Mouse (Mus musculus): ENCODE measurements at regions not wholly inside any gene's neighbourhood (a gene's known extent, or its start where the extent isn't known, plus 50 kb on each side); places are given as distances from the start of the nearest gene placed in this dataset.
"Not testable (repeated sequence)": the region's sequence is repeated elsewhere in the genome, so short reads cannot be mapped to it uniquely, and the experiment has no call there.

- DNase-seq (ENCODE audit: low read depth, low spot score): no peak
Observed at GRCm38 (mm10) chr11:52460190-52460780, 64.1 kb downstream of the 9530068E07Rik start.

- DNase-seq (ENCODE audit: low read depth, low spot score): not testable (repeated sequence)
Observed at GRCm38 (mm10) chr11:52471128-52471527, 74.9 kb downstream of the 9530068E07Rik start.

- DNase-seq (ENCODE audit: low read depth, low spot score): not testable (repeated sequence)
Observed at GRCm38 (mm10) chr11:52480111-52480510, 83.9 kb downstream of the 9530068E07Rik start.

- DNase-seq (ENCODE audit: low read depth, low spot score): not testable (repeated sequence)
Observed at GRCm38 (mm10) chr11:52480694-52481093, 84.5 kb downstream of the 9530068E07Rik start.

- DNase-seq (ENCODE audit: low read depth, low spot score): not testable (repeated sequence)
Observed at GRCm38 (mm10) chr11:52483534-52483933, 87.3 kb downstream of the 9530068E07Rik start.

- DNase-seq (ENCODE audit: low read depth, low spot score): not testable (repeated sequence)
Observed at GRCm38 (mm10) chr11:52488538-52488937, 92.3 kb downstream of the 9530068E07Rik start.

- DNase-seq (ENCODE audit: low read depth, low spot score): no peak
Observed at GRCm38 (mm10) chr11:52493336-52493735, 97.1 kb downstream of the 9530068E07Rik start.

- DNase-seq (ENCODE audit: low read depth, low spot score): peak; percentile 10
Observed at GRCm38 (mm10) chr11:52496908-52497307, 100.7 kb downstream of the 9530068E07Rik start.

- DNase-seq (ENCODE audit: low read depth, low spot score): no peak
Observed at GRCm38 (mm10) chr11:52502759-52503365, 106.6 kb downstream of the 9530068E07Rik start.

GRCm38 (mm10) chr11:52511831-52512297 is 115.6 kb downstream of the 9530068E07Rik start:
- no peak for DNase-seq (ENCODE audit: low read depth, low spot score)

GRCm38 (mm10) chr11:52517330-52517729 is 121.1 kb downstream of the 9530068E07Rik start:
- DNase-seq (ENCODE audit: low read depth, low spot score): peak; percentile 34

- no peak for DNase-seq (ENCODE audit: low read depth, low spot score)
Observed at GRCm38 (mm10) chr11:52519877-52520276, 123.6 kb downstream of the 9530068E07Rik start.

- peak; percentile 6 for DNase-seq (ENCODE audit: low read depth, low spot score)
Observed at GRCm38 (mm10) chr11:52521879-52522278, 125.7 kb downstream of the 9530068E07Rik start.

- no peak for DNase-seq (ENCODE audit: low read depth, low spot score)
Observed at GRCm38 (mm10) chr11:52522384-52522783, 126.2 kb downstream of the 9530068E07Rik start.

- no peak for DNase-seq (ENCODE audit: low read depth, low spot score)
Observed at GRCm38 (mm10) chr11:52523191-52523590, 127.0 kb downstream of the 9530068E07Rik start.

GRCm38 (mm10) chr11:52523671-52524070 is 127.4 kb downstream of the 9530068E07Rik start:
- DNase-seq (ENCODE audit: low read depth, low spot score): no peak

GRCm38 (mm10) chr11:52525446-52525845 is 129.2 kb downstream of the 9530068E07Rik start:
- DNase-seq (ENCODE audit: low read depth, low spot score): no peak

GRCm38 (mm10) chr11:52526306-52526705 is 130.1 kb downstream of the 9530068E07Rik start:
- DNase-seq (ENCODE audit: low read depth, low spot score): no peak

GRCm38 (mm10) chr11:52533379-52533778 is 137.2 kb downstream of the 9530068E07Rik start:
- DNase-seq (ENCODE audit: low read depth, low spot score): no peak

- DNase-seq (ENCODE audit: low read depth, low spot score): no peak
Observed at GRCm38 (mm10) chr11:52534586-52534985, 138.4 kb downstream of the 9530068E07Rik start.

- no peak for DNase-seq (ENCODE audit: low read depth, low spot score)
Observed at GRCm38 (mm10) chr11:52536211-52536610, 140.0 kb downstream of the 9530068E07Rik start.

- DNase-seq (ENCODE audit: low read depth, low spot score): no peak
Observed at GRCm38 (mm10) chr11:52536841-52537240, 140.6 kb downstream of the 9530068E07Rik start.

- no peak for DNase-seq (ENCODE audit: low read depth, low spot score)
Observed at GRCm38 (mm10) chr11:52537819-52538435, 141.7 kb downstream of the 9530068E07Rik start.

Measured in A20 (cell line).